ENCODE assay signal across 19 mouse cellular contexts in the genomic region with DNA sequence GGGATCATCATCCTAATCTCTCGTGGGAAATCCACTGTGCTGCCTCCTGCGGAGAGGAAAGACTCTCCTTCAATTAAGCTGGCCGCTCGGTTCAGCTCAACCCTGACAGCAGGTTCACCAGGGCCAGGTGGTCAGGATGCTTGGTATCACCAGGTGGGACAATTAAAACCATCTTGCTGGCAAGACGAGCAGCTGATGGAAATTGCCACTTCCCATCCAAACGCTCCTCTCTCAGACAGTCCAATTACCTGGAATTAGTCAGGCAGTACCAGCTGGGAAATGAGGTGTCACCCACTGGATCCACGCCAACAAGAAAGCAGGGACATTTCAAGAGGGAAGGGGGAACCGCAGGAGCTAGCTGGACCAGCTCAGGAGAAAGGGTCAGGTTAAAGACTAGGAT.
DNase-seq lines count a peak whose midpoint lies in the region; ATAC-seq lines count a peak whose summit lies in the region.
"Had no signal": no experiment of that assay in that cellular context is flagged by ENCODE, and none has a peak within 500 bp of the region (broad histone marks: within the 10 kb centered on the region; RNA-seq: fewer than 3 reads in every experiment).

No protein-coding gene starts in this region.

- H3K4me2 ChIP-seq in forebrain, embryonic 12.5 days, result no peak overlapping the region
- no peak overlapping the region for H3K4me2 ChIP-seq in forebrain, embryonic 16.5 days (ENCODE audit: low read length)
- no peak overlapping the region for H3K4me2 ChIP-seq in neural tube, embryonic 13.5 days
- H3K4me2 ChIP-seq in hindbrain, embryonic 15.5 days, result no peak overlapping the region
- H3K4me2 ChIP-seq: limb, embryonic 12.5 days; stomach, embryonic 15.5 days had no signal

- no peak for DNase-seq in neural tube, embryonic 10.5 days (ENCODE audit: extremely low spot score, low spot score)
- no peak for DNase-seq in adrenal gland, postnatal 25 days
- no peak for DNase-seq in spleen, adult 18-20 months
- DNase-seq in layer of hippocampus, postnatal 10 days (ENCODE audit: low spot score in 2 of 2), result no peak
- DNase-seq: gastrocnemius, postnatal 14 days; kidney, adult 11 months; kidney, postnatal 4 days; layer of hippocampus, postnatal 36 days; thymus, postnatal 25 days had no signal

- 57% methylated on average over 8 of the region's 8 CpGs for WGBS in forebrain, embryonic 12.5 days
- WGBS in forebrain, embryonic 16.5 days, result 36% methylated on average over 8 of the region's 8 CpGs
- 50% methylated on average over 8 of the region's 8 CpGs for WGBS in neural tube, embryonic 13.5 days
- WGBS in hindbrain, embryonic 15.5 days, result 49% methylated on average over 8 of the region's 8 CpGs

- no peaks in the 10 kb centered on the region for H3K9me3 ChIP-seq in forebrain, embryonic 12.5 days
- no peaks in the 10 kb centered on the region for H3K9me3 ChIP-seq in forebrain, embryonic 16.5 days (ENCODE audit: control insufficient read depth, low read length)
- no peaks in the 10 kb centered on the region for H3K9me3 ChIP-seq in neural tube, embryonic 13.5 days
- no peaks in the 10 kb centered on the region for H3K9me3 ChIP-seq in hindbrain, embryonic 15.5 days
- H3K9me3 ChIP-seq: heart, embryonic 10.5 days; limb, embryonic 12.5 days; stomach, embryonic 15.5 days had no signal

- H3K4me1 ChIP-seq in forebrain, embryonic 12.5 days, result peaks cover 51% of the 10 kb centered on the region
- H3K4me1 ChIP-seq in forebrain, embryonic 16.5 days (replicated peaks; ENCODE audit: control insufficient read depth, insufficient read depth, low read length), result peaks cover 9% of the 10 kb centered on the region
- peaks cover 76% of the 10 kb centered on the region for H3K4me1 ChIP-seq in neural tube, embryonic 13.5 days (replicated peaks)
- H3K4me1 ChIP-seq in hindbrain, embryonic 15.5 days (replicated peaks), result peaks cover 38% of the 10 kb centered on the region

- H3K9ac ChIP-seq in forebrain, embryonic 12.5 days, result no peak overlapping the region
- no peak overlapping the region for H3K9ac ChIP-seq in forebrain, embryonic 16.5 days (replicated peaks; ENCODE audit: low read depth, low read length)
- H3K9ac ChIP-seq in neural tube, embryonic 13.5 days, result peak overlapping the region; percentile 3; the same call in 1 of the 2 replicates
- no peak overlapping the region for H3K9ac ChIP-seq in hindbrain, embryonic 15.5 days
- H3K9ac ChIP-seq: limb, embryonic 12.5 days; stomach, embryonic 15.5 days had no signal

- no peak for ATAC-seq in forebrain, embryonic 12.5 days (ENCODE audit: low FRiP score)
- no peak for ATAC-seq in forebrain, embryonic 16.5 days
- ATAC-seq in neural tube, embryonic 13.5 days (ENCODE audit: low read depth), result 0 out of 2 replicates have a peak, but pooled peaks have one; percentile 1
- no peak for ATAC-seq in hindbrain, embryonic 15.5 days (ENCODE audit: low FRiP score, low read depth)
- ATAC-seq: Patski had no signal

- peaks cover under 1% of the 10 kb centered on the region; the same call in 1 of the 2 replicates for H3K36me3 ChIP-seq in forebrain, embryonic 12.5 days (replicated peaks)
- no peaks in the 10 kb centered on the region for H3K36me3 ChIP-seq in forebrain, embryonic 16.5 days (ENCODE audit: control insufficient read depth, insufficient read depth)
- no peaks in the 10 kb centered on the region for H3K36me3 ChIP-seq in neural tube, embryonic 13.5 days
- no peaks in the 10 kb centered on the region for H3K36me3 ChIP-seq in hindbrain, embryonic 15.5 days
- H3K36me3 ChIP-seq: heart, embryonic 10.5 days; stomach, embryonic 15.5 days had no signal

- no peaks in the 10 kb centered on the region for H3K27me3 ChIP-seq in forebrain, embryonic 12.5 days
- no peaks in the 10 kb centered on the region for H3K27me3 ChIP-seq in forebrain, embryonic 16.5 days (replicated peaks; ENCODE audit: control insufficient read depth, insufficient read depth, low read length)
- no peaks in the 10 kb centered on the region for H3K27me3 ChIP-seq in neural tube, embryonic 13.5 days
- no peaks in the 10 kb centered on the region for H3K27me3 ChIP-seq in hindbrain, embryonic 15.5 days
- H3K27me3 ChIP-seq: limb, embryonic 12.5 days; Patski; stomach, embryonic 15.5 days had no signal

- H3K4me3 ChIP-seq in forebrain, embryonic 12.5 days (replicated peaks), result no peak overlapping the region
- H3K4me3 ChIP-seq in forebrain, embryonic 16.5 days (replicated peaks; ENCODE audit: low read length), result no peak overlapping the region
- H3K4me3 ChIP-seq in neural tube, embryonic 13.5 days, result no peak overlapping the region
- no peak overlapping the region for H3K4me3 ChIP-seq in hindbrain, embryonic 15.5 days
- H3K4me3 ChIP-seq: heart, embryonic 10.5 days; limb, embryonic 12.5 days; myocyte; stomach, embryonic 15.5 days had no signal

- peak overlapping the region; percentile 59 for H3K27ac ChIP-seq in forebrain, embryonic 12.5 days
- no peak overlapping the region for H3K27ac ChIP-seq in forebrain, embryonic 16.5 days (ENCODE audit: low read length)
- H3K27ac ChIP-seq in neural tube, embryonic 13.5 days (replicated peaks), result peak overlapping the region; percentile 55
- peak overlapping the region; percentile 21 for H3K27ac ChIP-seq in hindbrain, embryonic 15.5 days (replicated peaks)
- H3K27ac ChIP-seq: limb, embryonic 12.5 days; macrophage; stomach, embryonic 15.5 days had no signal
